Mouse (Mus musculus) kidney, adult 11 months (tissue): ENCODE data around the gene Hoxa5.

Experiments used
- DNase-seq: peaks from one replicate; pipeline ENCODE4 v3.0.0; 2022

Hoxa5 gene

DNA sequence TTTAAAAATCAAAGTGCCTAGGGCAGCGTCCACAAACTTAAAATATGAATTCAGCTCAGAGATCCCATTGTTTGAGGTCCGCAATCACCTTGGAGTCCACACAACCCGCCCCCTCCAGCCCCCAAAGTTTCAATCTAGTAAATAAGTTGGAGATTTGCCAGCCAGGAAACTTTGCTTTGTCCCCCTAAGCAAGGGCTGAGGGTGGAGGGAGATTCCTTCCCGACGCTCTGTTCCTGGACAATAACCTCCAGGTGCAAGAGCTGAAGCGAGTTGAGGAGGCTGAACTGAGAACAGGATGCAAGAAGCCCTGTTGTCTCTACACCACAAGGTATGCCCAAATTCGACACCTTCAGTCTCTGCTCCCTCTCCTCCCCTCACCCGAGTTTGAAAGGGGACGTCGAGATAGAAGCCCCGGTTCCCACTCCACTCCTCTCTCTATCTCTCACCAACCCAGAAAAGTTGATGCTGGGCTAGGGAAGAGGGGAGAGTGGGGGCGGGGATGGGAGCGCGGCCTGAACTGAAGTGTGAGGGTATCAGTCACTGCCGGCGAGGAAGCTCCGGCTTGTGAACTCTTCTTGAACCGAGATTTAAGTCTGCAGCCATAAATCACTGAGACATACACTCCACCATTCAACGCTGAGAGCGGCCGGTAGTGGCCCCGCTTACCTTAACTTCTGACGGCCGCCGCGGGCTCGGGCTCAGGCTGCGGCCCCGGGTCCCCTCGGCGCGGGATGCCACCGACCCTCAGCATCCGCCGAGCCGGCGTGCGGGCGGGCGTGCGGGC, 29.2 kb downstream of the Hoxa5 start:
- peak; percentile 50 for DNase-seq

DNA sequence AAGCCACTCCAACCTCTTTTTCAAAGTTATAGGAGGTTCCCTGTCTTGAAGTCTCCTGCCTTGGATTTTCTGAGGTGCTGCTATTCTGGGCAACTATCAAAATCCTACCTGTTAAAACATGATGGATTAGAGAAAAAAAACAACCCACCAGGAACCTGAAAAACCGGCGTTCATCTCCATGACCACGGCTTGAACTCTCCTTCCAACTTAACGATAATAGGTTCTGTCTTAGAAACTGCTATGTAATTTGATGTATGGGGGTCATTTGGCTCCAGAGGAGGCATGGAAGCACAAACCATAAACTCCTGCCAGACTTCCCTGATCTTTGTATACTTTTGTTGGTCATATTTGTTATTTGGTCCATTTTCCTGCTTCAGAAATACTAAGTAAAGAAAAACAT, 30.7 kb downstream of the Hoxa5 start:
- no peak for DNase-seq

DNA sequence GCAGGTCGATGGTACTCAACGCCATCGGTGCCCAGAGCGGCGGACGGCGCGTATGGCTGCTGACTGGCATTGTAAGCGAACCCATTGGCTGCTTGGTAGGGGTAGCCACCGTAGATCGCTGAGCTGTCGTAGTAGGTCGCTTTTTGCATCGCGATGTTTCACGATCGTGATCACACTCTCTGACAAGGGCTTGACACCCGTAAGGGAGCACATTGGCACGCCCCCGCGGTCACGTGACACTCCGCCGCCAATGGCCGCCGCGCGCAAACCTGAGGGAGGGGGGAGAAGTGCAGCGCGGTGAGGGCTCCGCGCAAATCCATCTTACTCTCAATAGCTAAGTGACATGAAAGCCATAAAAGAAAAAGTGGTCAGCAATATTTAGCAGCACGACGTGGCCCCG, 31.9 kb downstream of the Hoxa5 start:
- DNase-seq: peak; percentile 94

DNA sequence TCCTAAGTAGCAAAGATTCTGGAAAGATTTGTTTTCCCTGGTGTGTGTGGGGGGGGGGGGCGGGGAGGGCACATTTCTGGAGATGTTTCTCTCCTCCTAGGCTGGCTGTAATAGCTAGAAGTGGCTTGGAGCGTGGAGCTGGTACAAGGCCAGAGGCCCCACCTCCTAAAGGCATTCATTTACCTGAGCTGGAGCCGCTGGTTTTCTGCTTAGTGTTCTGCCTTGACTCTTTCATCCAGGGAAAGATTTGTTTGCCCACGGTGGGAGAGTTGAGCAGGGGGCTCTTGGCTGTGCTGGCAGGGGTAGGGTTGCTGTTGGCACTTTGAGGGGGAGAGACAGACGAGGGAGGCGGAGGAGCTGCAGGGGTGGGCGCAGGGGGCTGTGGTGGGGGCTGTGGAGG, 32.4 kb downstream of the Hoxa5 start:
- DNase-seq: peak; percentile 59

DNA sequence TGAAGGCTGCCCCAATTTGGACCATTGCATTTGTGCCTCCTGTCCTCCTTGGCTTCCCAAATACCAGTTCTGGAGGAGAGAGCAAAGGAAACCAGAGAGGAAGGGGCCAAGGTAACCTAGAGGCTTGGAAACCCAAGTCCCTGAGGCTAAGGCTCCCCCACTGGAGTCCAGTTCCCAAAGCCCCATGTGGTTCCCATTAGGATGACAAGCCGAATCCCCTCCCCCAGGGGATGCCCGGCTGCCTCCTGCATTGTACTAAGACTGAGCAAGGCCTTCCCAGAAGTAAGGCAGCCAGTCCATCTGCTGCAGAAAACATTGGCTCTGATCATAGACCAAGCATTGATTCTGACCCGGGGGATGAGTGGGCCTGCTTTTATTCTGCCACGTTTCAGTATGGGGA, 33.1 kb downstream of the Hoxa5 start:
- no peak for DNase-seq

DNA sequence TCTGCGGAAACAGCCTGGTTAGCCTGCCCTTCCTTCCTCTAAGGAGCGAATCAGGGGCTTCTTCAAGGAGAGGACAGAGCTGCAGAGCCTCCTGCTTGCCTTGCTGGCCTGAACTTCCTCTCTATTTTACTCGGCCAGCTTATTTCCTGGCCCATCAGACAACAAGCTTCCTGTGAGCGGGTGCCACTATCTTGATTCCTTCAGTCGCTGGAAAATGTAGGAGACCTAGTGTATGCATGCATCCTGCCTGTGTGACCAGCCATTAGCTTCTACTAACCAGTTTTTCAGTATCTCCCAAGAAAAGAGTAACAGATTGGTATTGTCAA, 33.5 kb downstream of the Hoxa5 start:
- DNase-seq: no peak

DNA sequence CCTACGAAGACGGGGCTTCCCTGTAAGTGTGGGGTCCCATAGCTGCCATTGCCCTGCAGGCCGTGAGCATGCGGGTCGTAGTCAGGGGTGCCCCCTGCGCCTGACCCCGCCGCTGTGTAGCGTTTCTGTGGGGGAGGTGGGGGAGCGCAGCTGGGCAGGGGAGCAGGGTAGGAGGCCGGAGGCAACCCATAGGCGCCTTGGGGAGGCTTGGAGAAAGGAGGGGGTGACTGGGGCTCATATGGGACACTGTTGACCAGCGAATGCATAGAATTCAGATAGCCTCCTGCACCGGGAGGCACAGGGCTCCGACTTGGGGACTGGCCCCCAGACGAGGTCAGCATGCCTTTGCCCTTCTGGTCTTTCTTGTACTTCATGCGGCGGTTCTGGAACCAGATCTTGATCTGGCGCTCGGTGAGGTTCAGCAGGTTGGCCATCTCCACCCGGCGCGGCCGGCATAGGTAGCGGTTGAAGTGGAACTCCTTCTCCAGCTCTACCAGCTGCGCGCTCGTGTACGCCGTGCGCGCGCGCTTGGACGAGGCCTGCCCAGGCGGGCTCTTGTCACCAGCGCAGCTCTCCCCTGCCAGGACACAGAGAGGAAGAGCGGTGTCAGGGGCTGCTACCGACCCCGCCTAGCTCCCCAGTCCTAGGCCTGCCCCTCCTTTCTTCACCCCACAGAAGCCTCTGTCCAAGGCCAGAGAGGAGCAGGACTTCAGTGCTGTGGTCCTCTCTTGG, 34.1 kb downstream of the Hoxa5 start:
- DNase-seq: peak; percentile 44

DNA sequence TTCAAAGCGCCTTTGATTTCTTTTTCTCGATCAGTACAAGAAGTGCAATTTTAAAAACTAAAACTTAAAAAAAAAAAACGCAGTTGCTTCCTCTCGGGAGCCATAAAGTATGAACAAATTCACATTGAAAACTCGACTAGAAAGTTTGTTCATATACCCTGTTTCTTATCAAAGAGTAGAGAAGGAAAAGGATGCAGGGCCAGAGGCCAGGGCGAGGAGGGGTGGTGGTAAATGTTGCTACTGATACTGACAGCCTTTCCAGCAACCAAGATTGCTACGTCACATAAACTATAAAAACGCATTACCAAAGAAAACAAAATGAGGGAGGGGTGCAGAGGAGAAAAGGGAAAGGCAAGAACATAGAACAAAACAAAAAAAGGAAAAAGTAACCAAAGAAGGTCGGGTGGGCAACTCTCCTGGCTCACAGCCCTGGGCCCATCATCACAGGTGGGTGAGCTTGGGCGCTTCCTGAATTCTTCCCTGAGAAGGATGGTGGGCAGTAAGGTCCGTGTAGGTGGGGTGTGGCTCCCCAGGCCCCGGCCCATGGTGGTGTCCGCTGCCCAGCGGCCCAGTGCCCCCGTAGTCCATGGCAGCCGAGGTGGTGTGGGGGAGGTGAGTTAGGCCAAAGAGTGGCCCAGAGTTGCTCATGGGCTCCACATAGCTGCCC, 34.8 kb downstream of the Hoxa5 start:
- no peak for DNase-seq

DNA sequence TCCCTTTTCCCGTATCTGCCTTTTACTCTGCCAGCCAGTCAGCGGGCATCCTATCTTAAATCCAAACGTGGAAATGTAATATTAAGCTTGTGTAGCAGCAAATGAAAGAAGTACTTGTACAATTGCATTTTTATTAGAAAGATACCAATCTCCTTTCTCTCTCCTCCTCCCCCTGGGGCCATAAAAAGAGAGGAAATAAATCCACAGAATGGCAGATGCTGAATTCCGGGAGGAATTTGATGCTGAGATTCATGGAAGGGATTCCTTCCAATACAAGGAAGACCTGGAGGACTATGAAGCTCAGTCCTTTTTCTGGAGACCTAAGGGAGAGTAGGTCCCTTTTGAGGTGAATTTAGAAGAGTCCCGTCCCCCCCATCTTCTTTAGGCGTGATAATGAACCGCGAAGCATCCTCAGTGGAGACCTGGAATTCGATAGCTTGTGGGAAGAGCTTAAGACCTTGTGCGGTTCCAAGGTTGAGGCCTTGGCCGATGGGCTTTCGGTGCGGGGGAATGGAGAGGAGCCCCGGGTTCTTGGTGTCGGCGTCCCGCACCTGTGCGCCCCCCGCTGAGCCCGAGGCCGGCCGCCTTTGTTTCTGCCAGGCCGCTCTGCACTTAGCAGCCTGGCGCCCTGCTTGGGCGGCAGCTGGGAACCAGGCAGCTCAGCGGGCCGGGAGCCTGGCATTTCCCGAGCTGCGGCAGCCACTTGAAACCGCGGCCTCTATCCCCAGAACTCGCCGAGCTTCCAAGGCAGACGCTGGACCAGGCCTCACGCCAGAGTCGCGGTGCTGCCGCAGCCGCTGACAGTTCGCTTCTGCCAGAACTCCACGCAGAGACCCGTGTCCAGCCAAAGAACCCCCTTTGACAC, 36.0 kb downstream of the Hoxa5 start:
- DNase-seq: no peak

DNA sequence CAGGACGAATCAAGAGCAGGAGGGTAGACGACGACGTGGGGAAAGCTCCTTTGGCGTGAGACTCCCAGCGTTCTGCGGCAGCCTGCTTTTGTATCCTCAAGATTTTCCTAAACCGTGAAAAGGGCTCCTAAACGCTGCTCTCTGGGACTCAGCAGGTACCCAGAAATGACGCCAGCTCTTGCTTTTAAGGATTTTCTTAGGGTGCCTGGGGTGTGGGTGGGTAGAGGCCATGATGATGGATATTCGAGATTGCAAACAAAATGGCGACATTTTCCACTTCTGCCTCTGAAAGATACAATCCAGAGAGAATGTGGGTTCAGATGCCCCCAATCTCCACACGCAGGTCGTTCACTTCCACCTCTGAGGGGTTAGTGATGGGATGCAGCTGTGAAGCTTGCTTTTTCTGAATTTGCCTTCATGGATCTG, 36.6 kb downstream of the Hoxa5 start:
- no peak for DNase-seq

DNA sequence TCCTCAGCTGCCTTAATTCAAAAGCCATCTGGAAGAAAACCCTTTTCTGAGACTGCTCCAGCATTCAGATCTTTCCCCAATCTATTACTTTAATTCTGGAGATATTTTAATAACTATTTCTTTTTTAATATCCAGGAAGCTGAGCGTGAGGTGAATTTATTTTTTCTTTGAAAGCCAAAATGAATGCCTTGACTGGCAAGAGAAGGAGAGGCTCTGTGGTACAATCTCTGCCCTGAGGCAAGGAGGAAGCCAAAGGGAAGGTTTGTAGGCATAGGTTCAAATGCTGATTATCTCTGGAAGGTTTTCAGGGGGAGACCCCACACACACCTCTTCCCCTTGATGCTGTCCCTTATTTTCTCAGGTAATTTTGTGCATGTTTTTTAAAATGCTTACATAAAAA, 37.2 kb downstream of the Hoxa5 start:
- no peak for DNase-seq

DNA sequence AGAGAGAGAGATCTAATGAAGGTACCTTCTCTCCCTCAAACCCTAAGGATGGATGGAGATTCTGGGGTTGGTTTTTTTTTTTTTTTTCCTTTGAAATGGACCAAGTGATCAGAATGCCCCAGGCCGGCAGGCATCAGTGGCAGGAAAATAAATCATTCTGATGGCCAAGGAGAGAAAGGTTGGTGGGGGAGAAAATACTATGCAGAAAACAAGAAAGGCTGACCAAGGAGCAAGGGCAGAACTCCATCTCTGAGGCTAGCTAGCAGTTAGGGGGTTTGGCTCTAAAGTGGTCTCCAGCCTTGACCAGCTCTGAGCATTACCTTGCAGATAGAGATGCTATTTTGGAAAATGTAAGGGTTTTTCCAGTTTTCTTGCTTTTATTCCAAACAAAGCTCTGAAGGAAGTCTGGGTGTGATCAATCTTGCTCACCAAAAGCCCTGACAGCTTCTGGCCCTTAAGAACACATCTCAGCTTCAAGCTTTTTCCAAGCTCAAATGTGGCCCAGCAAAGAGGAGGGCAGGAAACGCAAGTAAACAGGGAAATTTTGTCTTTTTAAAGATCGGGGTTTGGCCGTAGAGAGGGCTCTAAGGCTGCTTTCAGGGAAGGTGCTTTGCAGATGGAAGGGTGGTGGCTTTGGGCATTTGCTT, 37.8 kb downstream of the Hoxa5 start:
- no peak for DNase-seq

DNA sequence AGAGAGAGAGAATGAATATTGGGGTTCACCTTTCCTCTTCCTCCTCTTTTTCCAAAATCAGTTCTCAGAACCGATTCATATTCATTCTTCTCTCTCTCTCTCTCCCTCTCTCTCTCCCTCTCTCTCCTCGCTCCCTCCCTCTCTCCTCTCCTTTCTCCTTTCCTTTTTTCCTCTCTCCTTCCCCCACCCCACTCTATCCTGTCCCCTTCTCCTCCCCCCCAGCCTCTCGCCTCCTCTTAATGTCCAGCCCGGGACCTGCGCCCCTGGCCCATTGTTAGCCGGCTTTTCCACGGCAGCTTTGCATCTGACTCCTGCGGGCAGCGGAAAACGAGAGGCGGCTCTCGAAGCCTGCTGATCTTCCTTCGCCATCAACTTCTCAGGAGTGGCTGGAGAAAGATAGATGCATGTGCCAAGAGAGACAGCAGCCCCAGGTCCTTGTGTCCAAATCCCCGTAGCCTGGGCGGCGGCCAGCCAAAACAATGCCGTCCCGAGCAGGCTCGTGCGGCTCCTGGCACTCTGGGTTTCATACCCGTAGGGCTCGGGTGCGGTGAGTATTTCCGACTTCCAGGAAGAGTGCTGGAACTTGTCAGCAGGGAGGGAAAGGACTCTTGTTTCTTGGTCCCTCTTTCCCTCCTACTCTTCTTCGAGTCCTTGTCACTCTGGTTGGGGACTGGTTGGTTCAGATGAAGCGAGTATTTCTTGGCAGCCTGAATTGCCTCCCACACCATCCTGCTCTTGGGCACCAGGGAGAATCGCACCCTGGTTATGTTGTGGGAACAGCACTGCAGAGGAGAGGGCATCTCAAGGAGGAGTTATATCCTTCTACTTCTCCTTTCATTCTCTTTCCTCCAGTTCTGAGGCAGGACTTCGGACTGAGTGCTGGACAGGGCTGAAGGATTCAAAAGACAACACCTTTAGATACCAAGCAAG, 38.7 kb downstream of the Hoxa5 start:
- DNase-seq: peak; percentile 40

DNA sequence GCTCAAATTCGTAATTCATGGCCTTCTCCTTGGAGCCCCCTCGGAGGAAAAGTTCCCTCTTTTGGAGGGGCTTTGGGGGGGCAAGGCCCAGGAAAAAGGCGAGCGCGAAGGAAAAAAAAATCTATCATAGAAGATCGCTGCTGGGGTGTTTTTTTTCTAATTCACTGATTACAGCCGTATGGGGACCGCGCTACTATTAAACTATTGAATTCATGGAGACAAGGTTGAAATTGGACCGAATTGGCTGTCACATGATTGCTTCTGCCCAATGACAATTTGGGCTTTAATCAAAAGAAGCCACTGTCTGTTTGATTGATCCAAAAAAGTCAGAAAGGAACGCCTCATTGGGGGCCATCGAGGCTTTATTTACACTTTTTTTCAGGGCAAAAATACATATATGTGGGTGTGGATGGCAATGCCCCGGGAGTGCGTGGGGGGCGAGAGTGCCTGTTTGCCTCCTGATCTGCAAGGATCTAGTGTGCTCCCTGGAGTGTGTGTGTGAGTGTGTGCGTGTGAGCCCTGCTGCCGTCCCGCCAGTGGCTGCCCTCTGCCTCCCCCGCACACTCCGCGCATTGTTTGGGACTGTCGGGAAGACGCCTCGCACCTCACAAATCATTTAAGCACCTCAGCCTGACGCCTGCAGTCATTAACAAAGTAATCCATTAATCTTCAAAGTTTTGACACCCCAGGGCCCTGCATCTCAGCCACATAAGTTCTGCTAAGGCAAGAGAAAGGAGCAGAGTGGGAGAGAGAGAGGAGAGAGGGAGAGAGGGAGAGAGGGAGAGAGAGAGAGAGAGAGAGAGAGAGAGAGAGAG, 39.6 kb downstream of the Hoxa5 start, which contains the start of gene Hoxa2:
Gene Hoxa2 (minus strand): TSS at position 206 of the 815 bp plus-strand sequence.
- DNase-seq: peak; percentile 32

DNA sequence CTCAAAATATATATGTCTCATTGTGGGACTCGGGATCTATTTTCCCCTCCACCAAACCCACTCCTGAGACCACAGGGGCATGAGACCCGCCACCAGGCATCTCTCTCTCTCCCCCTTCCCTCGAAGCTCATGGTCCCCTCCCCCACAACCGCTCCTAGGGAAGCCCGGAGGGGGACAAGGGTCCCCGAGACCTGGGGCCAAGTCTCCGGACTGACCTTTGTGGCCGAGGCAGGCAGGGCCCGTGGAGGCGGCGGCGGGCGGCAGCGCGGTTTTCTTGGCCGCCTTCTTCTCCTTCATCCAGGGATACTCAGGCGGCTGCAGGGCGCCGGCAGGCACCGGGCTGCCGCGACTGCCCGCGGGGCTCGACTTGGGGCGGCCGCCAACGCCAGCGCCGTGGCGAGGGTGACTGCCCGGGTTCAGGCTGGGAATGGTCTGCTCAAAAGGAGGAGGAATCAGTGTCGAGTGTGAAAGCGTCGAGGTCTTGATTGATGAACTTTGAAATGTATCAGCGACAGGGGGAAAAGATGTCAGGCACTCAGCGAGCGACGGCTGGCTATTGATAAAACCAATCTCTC, 40.2 kb downstream of the Hoxa5 start:
- DNase-seq: peak; percentile 28

DNA sequence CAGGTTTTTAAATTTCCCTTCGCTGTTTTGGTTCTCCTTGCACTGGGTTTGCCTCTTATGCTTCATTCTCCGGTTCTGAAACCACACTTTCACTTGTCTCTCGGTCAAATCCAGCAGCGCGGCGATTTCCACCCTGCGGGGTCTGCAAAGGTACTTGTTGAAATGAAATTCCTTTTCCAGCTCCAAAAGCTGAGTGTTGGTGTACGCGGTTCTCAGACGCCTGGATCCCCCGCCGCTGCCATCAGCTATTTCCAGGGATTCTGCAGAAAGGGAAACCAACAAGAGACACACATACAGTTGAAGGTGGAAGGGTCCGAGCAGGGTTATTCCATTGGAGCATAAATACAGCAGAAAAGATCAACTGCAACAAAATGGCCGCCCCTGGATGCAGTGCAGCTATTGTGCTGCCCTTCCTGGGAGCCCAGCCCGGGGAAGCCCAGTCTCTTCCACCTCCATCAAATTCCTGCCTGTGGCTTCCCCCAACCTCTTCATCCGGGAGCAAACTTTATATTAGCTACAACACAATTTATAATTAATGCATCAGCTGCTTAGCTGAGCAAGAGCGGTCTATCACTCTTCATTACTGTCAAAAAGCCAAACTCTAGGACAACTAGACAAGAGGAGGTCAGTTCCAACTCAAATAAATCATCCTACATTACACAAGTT, 40.9 kb downstream of the Hoxa5 start:
- no peak for DNase-seq

DNA sequence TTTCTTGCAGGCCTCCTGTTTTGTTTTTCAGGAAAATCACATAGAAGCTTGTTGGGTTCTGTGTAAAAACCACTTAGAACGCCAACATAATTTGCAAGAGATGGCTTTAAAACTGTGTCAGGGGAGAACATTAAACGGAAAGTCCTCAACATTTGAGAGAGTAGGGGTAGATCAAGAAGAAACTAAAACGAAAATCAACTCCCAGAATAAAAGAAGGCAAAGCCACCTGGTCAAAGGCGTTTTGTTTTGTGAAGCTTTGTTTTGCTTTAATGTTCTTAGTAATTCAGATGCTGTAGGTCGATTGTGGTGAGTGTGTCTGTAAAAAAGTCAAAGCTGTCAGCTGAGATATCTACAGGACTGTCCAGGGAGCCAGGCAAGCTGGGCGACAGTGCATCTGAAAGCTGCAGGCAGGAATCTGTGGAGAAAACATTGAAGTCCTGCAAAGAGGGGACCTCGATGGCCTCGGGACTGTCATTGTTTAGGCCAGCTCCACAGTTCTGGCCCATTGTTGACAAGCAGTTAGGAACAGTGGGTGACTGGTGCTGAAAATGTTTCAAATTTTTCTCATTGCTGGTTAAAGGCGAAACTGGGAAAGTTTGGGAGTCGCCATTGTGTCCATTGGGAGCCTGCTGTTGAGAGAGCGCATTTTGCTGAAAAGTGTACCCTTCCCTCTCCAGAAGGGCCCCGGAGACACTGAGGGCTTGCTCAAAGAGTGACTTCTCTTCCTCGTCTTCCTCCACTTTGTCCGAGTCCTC, 41.6 kb downstream of the Hoxa5 start:
- no peak for DNase-seq

DNA sequence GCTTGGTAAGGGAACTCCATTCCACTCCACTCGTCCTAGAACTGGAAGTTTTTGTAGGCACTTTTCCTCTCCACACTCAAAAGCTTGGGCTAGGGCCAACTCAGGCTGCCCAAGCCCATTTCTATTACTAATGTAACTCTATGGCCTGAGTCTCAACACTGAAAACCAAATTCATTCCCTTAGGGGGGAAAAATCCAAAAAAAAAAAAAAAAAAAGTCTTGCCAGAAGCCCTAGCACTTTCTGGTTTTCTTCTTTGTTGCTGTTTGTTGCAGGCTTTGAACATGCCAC, 42.4 kb downstream of the Hoxa5 start:
- DNase-seq: no peak
